Mouse (Mus musculus): ENCODE measurements around the gene 9530068E07Rik. TPM values are rescaled to one million over a fixed set of nuclear protein-coding genes. Genes with fewer than 3 reads are reported as not detected.
"Not testable (repeated sequence)": the region's sequence is repeated elsewhere in the genome, so short reads cannot be mapped to it uniquely, and the experiment has no call there.

Gene 9530068E07Rik
- polyA plus RNA-seq, 2 experiments: 174 to 202 TPM

GRCm38 (mm10) chr11:52352271-52352670 lies 44.0 kb upstream of the 9530068E07Rik start:
- 95% methylated on average over 3 of the region's 3 CpGs for WGBS
- Histone ChIP-seq H3K9me3 (ENCODE audit: control insufficient read depth, low read length) (no peaks in the 10 kb centered on the region), H3K4me1 (ENCODE audit: control insufficient read depth, insufficient read depth, low read length) (no peaks in the 10 kb centered on the region), H3K4me2 (replicated peaks; ENCODE audit: low read depth, low read length, severe bottlenecking) (no peak overlapping the region), H3K9ac (ENCODE audit: low read depth, low read length, severe bottlenecking) (no peak overlapping the region), H3K4me3 (replicated peaks; ENCODE audit: low read length) (no peak overlapping the region), H3K27me3 (ENCODE audit: control insufficient read depth, insufficient read depth, low read length) (no peaks in the 10 kb centered on the region), H3K36me3 (ENCODE audit: control insufficient read depth, insufficient read depth, low read length) (no peaks in the 10 kb centered on the region), H3K27ac (replicated peaks; ENCODE audit: low read depth, low read length) (no peak overlapping the region)
- no peak for TF ChIP-seq POLR2A (IDR thresholded peaks at IDR 0.05; ENCODE audit: borderline replicate concordance, extremely low read depth, insufficient read depth, insufficient read length)
- no peak for ATAC-seq (ENCODE audit: low FRiP score, low read depth)
- DNase-seq (ENCODE audit: low spot score): no peak

DNA sequence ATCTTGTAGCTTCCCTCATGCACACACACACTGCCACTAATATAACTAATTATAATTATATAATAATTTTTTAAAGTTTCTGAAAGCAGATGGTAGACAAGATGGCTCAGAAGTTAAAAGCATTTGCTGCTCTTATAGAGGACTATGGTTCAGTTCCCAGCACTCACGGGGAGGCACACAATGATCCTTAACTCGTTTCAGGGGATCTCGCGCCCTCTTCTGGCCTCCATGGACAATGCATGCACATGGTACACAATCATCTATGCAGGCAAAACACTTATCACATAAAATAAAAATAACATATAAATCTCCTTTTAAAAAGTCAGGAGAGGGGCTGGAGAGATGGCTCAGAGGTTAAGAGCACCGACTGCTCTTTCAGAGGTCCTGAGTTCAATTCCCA lies 41.6 kb upstream of the 9530068E07Rik start:
- no peaks in the 10 kb centered on the region for H3K36me3 ChIP-seq (ENCODE audit: control insufficient read depth, insufficient read depth, low read length)
- peaks cover 1% of the 10 kb centered on the region; the same call in 1 of the 2 replicates for H3K4me1 ChIP-seq (ENCODE audit: control insufficient read depth, insufficient read depth, low read length)
- H3K27ac ChIP-seq (replicated peaks; ENCODE audit: low read depth, low read length): no peak overlapping the region
- DNase-seq (ENCODE audit: low spot score): no peak
- no peaks in the 10 kb centered on the region for H3K27me3 ChIP-seq (ENCODE audit: control insufficient read depth, insufficient read depth, low read length)
- no peak overlapping the region for H3K4me3 ChIP-seq (replicated peaks; ENCODE audit: low read length)
- H3K9me3 ChIP-seq (ENCODE audit: control insufficient read depth, low read length): no peaks in the 10 kb centered on the region
- ATAC-seq (ENCODE audit: low FRiP score, low read depth): no peak
- 81% methylated on average over 5 of the region's 5 CpGs for WGBS
- H3K9ac ChIP-seq (ENCODE audit: low read depth, low read length, severe bottlenecking): no peak overlapping the region
- no peak overlapping the region for H3K4me2 ChIP-seq (replicated peaks; ENCODE audit: low read depth, low read length, severe bottlenecking)
- TF ChIP-seq POLR2A (IDR thresholded peaks at IDR 0.05; ENCODE audit: borderline replicate concordance, extremely low read depth, insufficient read depth, insufficient read length): no peak

GRCm38 (mm10) chr11:52355601-52356000 lies 40.6 kb upstream of the 9530068E07Rik start:
- H3K27me3 ChIP-seq (ENCODE audit: control insufficient read depth, insufficient read depth, low read length): no peaks in the 10 kb centered on the region
- ATAC-seq (ENCODE audit: low FRiP score, low read depth) (no peak), DNase-seq (ENCODE audit: low spot score) (no peak)
- H3K27ac ChIP-seq (replicated peaks; ENCODE audit: low read depth, low read length): no peak overlapping the region
- no peak overlapping the region for H3K9ac ChIP-seq (ENCODE audit: low read depth, low read length, severe bottlenecking)
- H3K36me3 ChIP-seq (ENCODE audit: control insufficient read depth, insufficient read depth, low read length): no peaks in the 10 kb centered on the region
- H3K4me2 ChIP-seq (replicated peaks; ENCODE audit: low read depth, low read length, severe bottlenecking): no peak overlapping the region
- 78% methylated on average over 1 of the region's 1 CpGs for WGBS
- no peak overlapping the region for H3K4me3 ChIP-seq (replicated peaks; ENCODE audit: low read length)
- H3K9me3 ChIP-seq (ENCODE audit: control insufficient read depth, low read length): no peaks in the 10 kb centered on the region
- no peak for TF ChIP-seq POLR2A (IDR thresholded peaks at IDR 0.05; ENCODE audit: borderline replicate concordance, extremely low read depth, insufficient read depth, insufficient read length)
- peaks cover 4% of the 10 kb centered on the region; the same call in 1 of the 2 replicates for H3K4me1 ChIP-seq (ENCODE audit: control insufficient read depth, insufficient read depth, low read length)

- H3K9ac ChIP-seq (ENCODE audit: low read depth, low read length, severe bottlenecking); H3K4me2 ChIP-seq (replicated peaks; ENCODE audit: low read depth, low read length, severe bottlenecking); H3K9me3 ChIP-seq (ENCODE audit: control insufficient read depth, low read length); DNase-seq (ENCODE audit: low spot score); H3K27ac ChIP-seq (replicated peaks; ENCODE audit: low read depth, low read length); H3K27me3 ChIP-seq (ENCODE audit: control insufficient read depth, insufficient read depth, low read length); ATAC-seq (ENCODE audit: low FRiP score, low read depth); H3K36me3 ChIP-seq (ENCODE audit: control insufficient read depth, insufficient read depth, low read length); H3K4me1 ChIP-seq (ENCODE audit: control insufficient read depth, insufficient read depth, low read length); H3K4me3 ChIP-seq (replicated peaks; ENCODE audit: low read length): not testable (repeated sequence)
- 93% methylated on average over 5 of the region's 5 CpGs for WGBS
These were observed 39.1 kb upstream of the 9530068E07Rik start for GRCm38 (mm10) chr11:52357091-52357490.

DNA sequence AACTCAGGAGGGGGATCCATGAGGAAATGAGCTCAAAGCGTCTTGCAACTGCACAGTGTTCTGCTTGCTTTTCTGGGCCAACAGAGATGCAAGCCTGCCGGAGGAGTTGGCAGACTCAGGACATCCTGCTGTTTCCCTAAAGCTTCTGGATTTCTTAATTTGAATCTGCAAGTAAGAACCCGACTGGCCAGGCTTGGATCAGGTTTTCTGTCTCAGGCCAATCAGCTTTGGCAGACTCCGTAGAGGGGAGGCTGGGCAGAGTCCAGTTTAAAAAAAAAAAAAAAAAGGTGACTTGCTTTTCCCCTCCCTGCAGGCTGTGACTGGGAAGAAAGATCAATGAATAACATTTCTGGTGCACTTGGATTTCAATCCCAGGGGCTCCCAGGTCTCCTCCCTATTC lies 37.7 kb upstream of the 9530068E07Rik start:
- no peaks in the 10 kb centered on the region for H3K9me3 ChIP-seq (ENCODE audit: control insufficient read depth, low read length)
- WGBS: 22% methylated on average over 4 of the region's 4 CpGs
- 0 out of 2 replicates have a peak overlapping the region, but pooled peaks have one; percentile 6 for H3K4me2 ChIP-seq (replicated peaks; ENCODE audit: low read depth, low read length, severe bottlenecking)
- no peaks in the 10 kb centered on the region for H3K36me3 ChIP-seq (ENCODE audit: control insufficient read depth, insufficient read depth, low read length)
- no peak overlapping the region for H3K9ac ChIP-seq (ENCODE audit: low read depth, low read length, severe bottlenecking)
- DNase-seq (ENCODE audit: low spot score) (peak; percentile 66), ATAC-seq (ENCODE audit: low FRiP score, low read depth) (peak; percentile 5; the same call in 1 of the 2 replicates)
- TF ChIP-seq POLR2A (IDR thresholded peaks at IDR 0.05; ENCODE audit: borderline replicate concordance, extremely low read depth, insufficient read depth, insufficient read length): no peak
- no peak overlapping the region for H3K4me3 ChIP-seq (replicated peaks; ENCODE audit: low read length)
- H3K4me1 ChIP-seq (ENCODE audit: control insufficient read depth, insufficient read depth, low read length): peaks cover 18% of the 10 kb centered on the region
- H3K27ac ChIP-seq (replicated peaks; ENCODE audit: low read depth, low read length): no peak overlapping the region
- H3K27me3 ChIP-seq (ENCODE audit: control insufficient read depth, insufficient read depth, low read length): no peaks in the 10 kb centered on the region
